Comparison of ENCODE assay signal across 16 mouse cellular contexts in the genomic region with DNA sequence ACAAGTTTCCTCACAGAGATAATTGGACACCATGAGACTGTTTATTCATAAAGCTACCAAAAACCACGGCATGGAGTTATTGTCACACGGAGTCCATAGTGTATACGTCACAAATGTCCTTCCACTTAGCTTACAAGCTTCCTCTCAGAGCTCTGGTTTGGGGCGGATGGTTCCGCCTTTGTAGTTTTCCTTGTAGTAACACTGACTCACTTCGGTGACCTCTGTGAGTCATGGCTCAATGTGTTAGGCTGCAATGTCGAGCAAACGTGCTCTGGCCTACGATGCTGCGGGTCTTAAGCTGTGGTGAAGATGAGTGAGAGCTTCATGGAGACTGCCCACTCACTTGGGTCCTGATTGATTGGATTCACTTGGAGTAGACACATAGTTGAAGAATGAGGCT.
DNase-seq lines count a peak whose midpoint lies in the region.
"Had no signal": no experiment of that assay in that cellular context is flagged by ENCODE, and none has a peak within 500 bp of the region (broad histone marks: within the 10 kb centered on the region; RNA-seq: fewer than 3 reads in every experiment).

No protein-coding gene starts in this region.

- peak; percentile 46 for DNase-seq in 3134 (ENCODE audit: extremely low read depth, insufficient read length, low spot score)
- DNase-seq in 3T3-L1 (ENCODE audit: low read depth, low spot score): peak; percentile 78
- peak; percentile 34 for DNase-seq in R1 (ENCODE audit: low read depth, low spot score)
- peak; percentile 70 for DNase-seq in adrenal gland, postnatal 14 days
- no peak for DNase-seq in right cerebral cortex, adult 18-20 months
- DNase-seq in lung, postnatal 10 days: no peak
- DNase-seq in lung, postnatal 25 days (ENCODE audit: low spot score): no peak
- DNase-seq: cerebellum, adult 11 months; cerebellum, postnatal 10 days; gastrocnemius, postnatal 10 days; heart, adult 18-20 months; heart, postnatal 36 days; kidney, adult 11 months; liver, postnatal 0 days; lung, postnatal 36 days; right cerebral cortex, postnatal 4 days had no signal

Comparison
In these comparisons a context has a peak if more than half of its experiments do, and no peak if none do; other contexts are left out.
1. DNase-seq: peak in 3134 (single experiment), 3T3-L1 (single experiment), R1 (single experiment) and adrenal gland, postnatal 14 days (single experiment); none in right cerebral cortex, adult 18-20 months (single experiment), lung, postnatal 10 days (single experiment) and lung, postnatal 25 days (single experiment).